Mouse (Mus musculus): Measurements from ENCODE around the gene Dock7.

GRCm38 (mm10) chr4:99091777-99092176 lies 28.9 kb downstream of the Dock7 start:
- TF ChIP-seq CTCF (IDR thresholded peaks at IDR 0.05; ENCODE audit: borderline replicate concordance, insufficient read depth, low read length) = no peak
- TF ChIP-seq POLR2A (IDR thresholded peaks at IDR 0.05; ENCODE audit: low read depth, low read length) = no peak

Data from embryonic fibroblast, embryonic 13.5 days (primary cell).